Mouse (Mus musculus) heart, adult 2 months (tissue): Measurements from ENCODE around the gene Clcn3.

Source experiments
- CTCF ChIP-seq: fragments of 200-600 bp; IDR thresholded peaks from 2 replicates; pipeline ENCODE4 v1.8.1; 2022; ENCODE audit warnings: antibody characterized with exemption, mild to moderate bottlenecking, moderate library complexity
- EP300 ChIP-seq: fragments of 200-500 bp; IDR thresholded peaks from 2 replicates; pipeline ENCODE4 v1.6.1; 2011; ENCODE audit warnings: low read depth, low read length, control low read depth; ENCODE audit not compliant: insufficient read depth

DNA sequence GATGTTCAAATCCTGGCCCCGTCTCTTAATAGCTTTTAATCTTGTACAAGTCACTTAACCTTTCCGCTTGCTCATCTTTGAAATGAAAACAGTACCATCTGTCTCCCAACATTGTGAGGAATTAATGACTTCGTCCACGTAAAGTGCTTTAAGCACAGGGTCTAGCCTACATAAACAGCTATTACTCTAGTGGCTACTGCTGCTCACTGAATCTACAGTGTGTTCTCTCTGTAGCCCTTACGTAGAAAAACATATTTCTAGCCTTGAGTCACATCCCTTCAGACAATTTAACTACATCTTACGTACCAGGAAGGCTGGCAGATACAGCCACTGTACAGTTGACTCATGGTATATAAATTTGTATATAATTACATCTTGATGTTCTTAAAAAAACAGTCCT, 118.2 kb downstream of the Clcn3 start:
- TF ChIP-seq CTCF (no peak), EP300 (no peak)
